ENCODE assay signal across 8 mouse cellular contexts in the genomic region with DNA sequence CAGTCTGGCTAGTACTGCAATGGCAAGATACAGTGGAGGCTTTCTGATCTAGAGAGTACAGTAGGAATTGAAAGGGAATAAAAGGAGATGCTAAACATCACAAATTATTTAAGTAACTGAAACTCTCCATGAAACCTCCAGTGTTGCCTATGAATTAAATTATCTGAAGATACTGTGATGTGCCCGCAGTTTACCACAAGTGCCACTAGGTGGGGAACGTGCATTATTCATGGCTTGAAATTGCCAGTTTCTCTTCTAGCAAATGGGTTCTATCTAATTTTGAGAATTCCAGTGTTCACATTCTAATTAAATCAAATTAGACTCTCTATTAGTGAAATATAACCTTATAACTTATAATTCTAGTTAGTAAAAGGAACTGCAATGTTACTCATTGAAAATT.
DNase-seq lines count a peak whose midpoint lies in the region; ATAC-seq and TF ChIP-seq lines count a peak whose summit lies in the region.

No protein-coding gene starts in this region.

- TF ChIP-seq CTCF in cortical plate, adult 2 months (IDR thresholded peaks at IDR 0.05; ENCODE audit: extremely low read depth, insufficient read depth, low read length): peak; percentile 82
- peak; percentile 53; the same call in 1 of the 2 replicates for TF ChIP-seq CTCF in liver, embryonic 14.5 days (IDR thresholded peaks at IDR 0.05; ENCODE audit: low read depth)

- no peak overlapping the region for H3K27ac ChIP-seq in kidney, embryonic 15.5 days
- no peak overlapping the region for H3K27ac ChIP-seq in cortical plate, adult 2 months (ENCODE audit: insufficient read depth, low read length)
- no peak overlapping the region for H3K27ac ChIP-seq in hindbrain, embryonic 16.5 days (ENCODE audit: low read depth, low read length)
- H3K27ac ChIP-seq in liver, embryonic 14.5 days: no peak overlapping the region

- no peak overlapping the region for H3K4me3 ChIP-seq in kidney, embryonic 15.5 days (replicated peaks)
- no peak overlapping the region for H3K4me3 ChIP-seq in cortical plate, adult 2 months (ENCODE audit: insufficient read depth, low read length)
- H3K4me3 ChIP-seq in hindbrain, embryonic 16.5 days (ENCODE audit: low read length): no peak overlapping the region
- H3K4me3 ChIP-seq in liver, embryonic 14.5 days (ENCODE audit: insufficient read depth in 1 of 2, low read depth in 2 of 2, low read length in 2 of 2): no peak overlapping the region

- H3K4me1 ChIP-seq in kidney, embryonic 15.5 days: no peaks in the 10 kb centered on the region
- no peaks in the 10 kb centered on the region for H3K4me1 ChIP-seq in cortical plate, adult 2 months (ENCODE audit: control insufficient read depth, insufficient read depth, low read length)
- no peaks in the 10 kb centered on the region for H3K4me1 ChIP-seq in hindbrain, embryonic 16.5 days (ENCODE audit: control insufficient read depth, insufficient read depth, low read depth, low read length)
- no peaks in the 10 kb centered on the region for H3K4me1 ChIP-seq in liver, embryonic 14.5 days (replicated peaks; ENCODE audit: control insufficient read depth in 2 of 2, insufficient read depth in 2 of 2, low read length in 1 of 2)

- no peak overlapping the region for H3K4me2 ChIP-seq in kidney, embryonic 15.5 days
- no peak overlapping the region for H3K4me2 ChIP-seq in hindbrain, embryonic 16.5 days (ENCODE audit: low read length)
- no peak overlapping the region for H3K4me2 ChIP-seq in liver, embryonic 14.5 days (ENCODE audit: low read depth)

- H3K9ac ChIP-seq in kidney, embryonic 15.5 days: no peak overlapping the region
- no peak overlapping the region for H3K9ac ChIP-seq in hindbrain, embryonic 16.5 days (ENCODE audit: low read depth, low read length)
- no peak overlapping the region for H3K9ac ChIP-seq in liver, embryonic 14.5 days (replicated peaks)

- H3K9me3 ChIP-seq in kidney, embryonic 15.5 days (replicated peaks): no peaks in the 10 kb centered on the region
- no peaks in the 10 kb centered on the region for H3K9me3 ChIP-seq in hindbrain, embryonic 16.5 days (ENCODE audit: control insufficient read depth, low read length)
- no peaks in the 10 kb centered on the region for H3K9me3 ChIP-seq in liver, embryonic 14.5 days (ENCODE audit: control insufficient read depth, low read length)

- DNase-seq in kidney, adult 8-10 months: peak; percentile 1 to 5
- DNase-seq in NIH3T3 (ENCODE audit: low read depth): peak; percentile 81
- DNase-seq in liver, embryonic 14.5 days (ENCODE audit: low read depth in 3 of 3, low spot score in 3 of 3): peak in 1 of 3 experiments; percentile 4
- peak; percentile 84 for DNase-seq in retina, embryonic 14.5 days (ENCODE audit: low spot score)
- no peak for DNase-seq in thymus, postnatal 25 days

- 1% methylated on average over 2 of the region's 2 CpGs for WGBS in kidney, embryonic 15.5 days
- WGBS in hindbrain, embryonic 16.5 days: 3% methylated on average over 2 of the region's 2 CpGs
- 5% methylated on average over 2 of the region's 2 CpGs for WGBS in liver, embryonic 14.5 days (ENCODE audit: insufficient replicate concordance)

- no peak for TF ChIP-seq POLR2A in cortical plate, adult 2 months (IDR thresholded peaks at IDR 0.05; ENCODE audit: extremely low read depth, insufficient read depth, low read length)

- H3K27me3 ChIP-seq in kidney, embryonic 15.5 days: no peaks in the 10 kb centered on the region
- no peaks in the 10 kb centered on the region for H3K27me3 ChIP-seq in hindbrain, embryonic 16.5 days (replicated peaks; ENCODE audit: control insufficient read depth, insufficient read depth, low read length)
- no peaks in the 10 kb centered on the region for H3K27me3 ChIP-seq in liver, embryonic 14.5 days (ENCODE audit: control insufficient read depth, insufficient read depth, low read length)

- H3K36me3 ChIP-seq in kidney, embryonic 15.5 days: no peaks in the 10 kb centered on the region
- H3K36me3 ChIP-seq in hindbrain, embryonic 16.5 days (ENCODE audit: control insufficient read depth, insufficient read depth, low read length): no peaks in the 10 kb centered on the region
- no peaks in the 10 kb centered on the region for H3K36me3 ChIP-seq in liver, embryonic 14.5 days (replicated peaks; ENCODE audit: control insufficient read depth, insufficient read depth, low read depth)

- no peak for ATAC-seq in kidney, embryonic 15.5 days (replicated peaks; ENCODE audit: low FRiP score)
- peak; percentile 69; the same call in 1 of the 2 replicates for ATAC-seq in hindbrain, embryonic 16.5 days
- ATAC-seq in liver, embryonic 14.5 days (ENCODE audit: insufficient read depth): no peak

- TF ChIP-seq EP300 in liver, embryonic 14.5 days (IDR thresholded peaks at IDR 0.05; ENCODE audit: low read depth): no peak
